ENCODE assay signal across 8 mouse cellular contexts in genomic region chr17:56472733-56473610, GRCm38 (mm10). TPM values are rescaled to one million over a fixed set of nuclear protein-coding genes. Genes with fewer than 3 reads are reported as not detected.
A peak's percentile ranks its signal among the peaks of the same experiment; 100 is the strongest.
DNase-seq lines count a peak whose midpoint lies in the region; ATAC-seq lines count a peak whose summit lies in the region.

No protein-coding gene starts in this region.

- no peak for ATAC-seq in heart, embryonic 11.5 days (replicated peaks; ENCODE audit: insufficient number of reproducible peaks, low FRiP score, low TSS enrichment)
- ATAC-seq in lung, embryonic 16.5 days (ENCODE audit: low read depth): peak; percentile 5; the same call in 1 of the 2 replicates
- peak; percentile 1; the same call in 1 of the 2 replicates for ATAC-seq in neural tube, embryonic 14.5 days (ENCODE audit: low read depth)

- H3K9me3 ChIP-seq in heart, embryonic 11.5 days (replicated peaks; ENCODE audit: control insufficient read depth, low read length): no peaks in the 10 kb centered on the region
- H3K9me3 ChIP-seq in lung, embryonic 16.5 days (ENCODE audit: control insufficient read depth, low read length): peaks cover 3% of the 10 kb centered on the region; the same call in 1 of the 2 replicates
- no peaks in the 10 kb centered on the region for H3K9me3 ChIP-seq in neural tube, embryonic 14.5 days (ENCODE audit: control insufficient read depth, low read length)

- peak overlapping the region; percentile 54; the same call in 1 of the 2 replicates for H3K9ac ChIP-seq in heart, embryonic 11.5 days (ENCODE audit: low read depth, low read length)
- peak overlapping the region; percentile 75 for H3K9ac ChIP-seq in lung, embryonic 16.5 days (ENCODE audit: low read length)
- peak overlapping the region; percentile 100 for H3K9ac ChIP-seq in neural tube, embryonic 14.5 days (replicated peaks; ENCODE audit: low read depth, low read length)

- DNase-seq in left cerebral cortex, adult 18-20 months (ENCODE audit: low spot score in 2 of 2): peak; percentile 60 to 68
- no peak for DNase-seq in left cerebral cortex, adult 11 months (ENCODE audit: low spot score)
- DNase-seq in cerebellum, adult 9-10 months: peak; percentile 72
- peak; percentile 59 for DNase-seq in kidney, postnatal 14 days
- peak; percentile 57 to 70 for DNase-seq in thymus, postnatal 10 days (ENCODE audit: low spot score in 2 of 2)

- H3K4me2 ChIP-seq in heart, embryonic 11.5 days: peak overlapping the region; percentile 98
- H3K4me2 ChIP-seq in lung, embryonic 16.5 days (ENCODE audit: low read depth, low read length): peak overlapping the region; percentile 99
- peak overlapping the region; percentile 98 for H3K4me2 ChIP-seq in neural tube, embryonic 14.5 days (ENCODE audit: low read depth, low read length)

- 0 out of 2 replicates have a peak, but pooled peaks cover 2% of the 10 kb centered on the region for H3K36me3 ChIP-seq in heart, embryonic 11.5 days (ENCODE audit: control insufficient read depth, insufficient read depth, low read length)
- H3K36me3 ChIP-seq in lung, embryonic 16.5 days (ENCODE audit: control insufficient read depth, insufficient read depth, low read length): no peaks in the 10 kb centered on the region
- no peaks in the 10 kb centered on the region for H3K36me3 ChIP-seq in neural tube, embryonic 14.5 days (ENCODE audit: control insufficient read depth, insufficient read depth, low read length)

- WGBS in heart, embryonic 11.5 days (ENCODE audit: insufficient replicate concordance): 2% methylated on average over 50 of the region's 50 CpGs
- WGBS in lung, embryonic 16.5 days: 2% methylated on average over 50 of the region's 50 CpGs
- WGBS in neural tube, embryonic 14.5 days: 2% methylated on average over 50 of the region's 50 CpGs

- H3K4me1 ChIP-seq in heart, embryonic 11.5 days (ENCODE audit: control insufficient read depth, insufficient read depth, low read length): peaks cover 58% of the 10 kb centered on the region
- H3K4me1 ChIP-seq in lung, embryonic 16.5 days (replicated peaks; ENCODE audit: control insufficient read depth, insufficient read depth, low read length): peaks cover 66% of the 10 kb centered on the region
- peaks cover 59% of the 10 kb centered on the region for H3K4me1 ChIP-seq in neural tube, embryonic 14.5 days (ENCODE audit: control insufficient read depth, insufficient read depth, low read length)

- peaks cover 46% of the 10 kb centered on the region for H3K27me3 ChIP-seq in heart, embryonic 11.5 days (ENCODE audit: control insufficient read depth, insufficient read depth, low read length)
- peaks cover 32% of the 10 kb centered on the region for H3K27me3 ChIP-seq in lung, embryonic 16.5 days (ENCODE audit: control insufficient read depth, insufficient read depth, low read depth, low read length)
- peaks cover 5% of the 10 kb centered on the region; the same call in 1 of the 2 replicates for H3K27me3 ChIP-seq in neural tube, embryonic 14.5 days (ENCODE audit: control insufficient read depth, insufficient read depth, low read length)

- H3K4me3 ChIP-seq in heart, embryonic 11.5 days (ENCODE audit: low read depth, low read length): peak overlapping the region; percentile 75
- H3K4me3 ChIP-seq in lung, embryonic 16.5 days (ENCODE audit: low read length): peak overlapping the region; percentile 77
- H3K4me3 ChIP-seq in neural tube, embryonic 14.5 days (ENCODE audit: low read depth, low read length): peak overlapping the region; percentile 62

- H3K27ac ChIP-seq in heart, embryonic 11.5 days (ENCODE audit: low read depth, low read length): no peak overlapping the region
- no peak overlapping the region for H3K27ac ChIP-seq in lung, embryonic 16.5 days (ENCODE audit: low read length)
- peak overlapping the region; percentile 44; the same call in 1 of the 2 replicates for H3K27ac ChIP-seq in neural tube, embryonic 14.5 days (ENCODE audit: low read depth, low read length)

RNA-seq across cellular contexts. Expression of gene Ptprs, which starts 3.3 kb away (rescaled TPM):
- 100 to 1,000 TPM; 588 to 594 TPM for total RNA-seq in left cerebral cortex, adult 18-20 months (2021)
- 53.0 and 58.1 TPM in 2 replicates for polyA plus RNA-seq in heart, embryonic 11.5 days (2014; fragmentation: Nextera tagmentation; extraction: Ambion mirVana)
- 59.1 and 59.9 TPM in 2 replicates for polyA plus RNA-seq in lung, embryonic 16.5 days (2015; fragmentation: Nextera tagmentation; extraction: Ambion mirVana)
- polyA plus RNA-seq in neural tube, embryonic 14.5 days (2014; fragmentation: Nextera tagmentation; extraction: Ambion mirVana): 255 and 266 TPM in 2 replicates

RNA-seq across cellular contexts. Expression of gene Znrf4, which starts 39.3 kb away (rescaled TPM):
- not detected for total RNA-seq in left cerebral cortex, adult 18-20 months (2021)
- polyA plus RNA-seq in heart, embryonic 11.5 days (2014; fragmentation: Nextera tagmentation; extraction: Ambion mirVana): not detected in 2 replicates
- not detected in 2 replicates for polyA plus RNA-seq in lung, embryonic 16.5 days (2015; fragmentation: Nextera tagmentation; extraction: Ambion mirVana)
- not detected in 2 replicates for polyA plus RNA-seq in neural tube, embryonic 14.5 days (2014; fragmentation: Nextera tagmentation; extraction: Ambion mirVana)
